Mouse (Mus musculus): ENCODE measurements around the gene Olfr281.
A peak's percentile ranks its signal among the peaks of the same experiment; 100 is the strongest.
"Not testable (repeated sequence)": the region's sequence is repeated elsewhere in the genome, so short reads cannot be mapped to it uniquely, and the experiment has no call there.

DNA sequence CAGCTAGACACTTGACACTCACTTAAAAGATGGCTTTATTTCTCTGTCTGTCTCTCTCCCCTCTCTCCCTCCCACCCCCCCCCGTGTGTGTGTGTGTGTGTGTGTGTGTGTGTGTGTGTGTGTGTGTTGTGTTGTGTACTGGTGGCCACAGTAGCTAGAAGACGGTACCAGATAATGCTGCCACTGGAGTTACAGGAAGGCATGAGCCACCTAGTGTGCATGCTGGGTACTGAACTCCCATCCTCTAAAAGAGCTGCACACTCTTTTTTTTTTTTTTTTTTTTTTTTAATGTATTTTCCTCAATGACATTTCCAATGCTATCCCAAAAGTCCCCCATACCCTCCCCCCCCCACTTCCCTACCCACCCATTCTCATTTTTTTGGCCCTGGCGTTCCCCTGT lies 35.1 kb upstream of the Olfr281 start:
- not testable (repeated sequence) for TF ChIP-seq ZC3H11A (IDR thresholded peaks at IDR 0.05; ENCODE audit: borderline replicate concordance, low read depth, low read length); HCFC1 (IDR thresholded peaks at IDR 0.05; ENCODE audit: borderline replicate concordance, insufficient read depth, low read length); CHD2 (IDR thresholded peaks at IDR 0.05; ENCODE audit: low read depth, low read length)
- peak; percentile 89 for TF ChIP-seq ZNF384 (IDR thresholded peaks at IDR 0.05; ENCODE audit: low read depth, low read length)

Data from ES-E14 (cell line).